Mouse (Mus musculus) T-helper 1 cell (primary cell): ENCODE results near the gene Cnksr1.
"Not testable (repeated sequence)": the region's sequence is repeated elsewhere in the genome, so short reads cannot be mapped to it uniquely, and the experiment has no call there.

Experiments used
- in situ Hi-C: fragments of 300-600 bp; cut with MboI, MseI; formaldehyde crosslinking; loops from one replicate; pipeline ENCODE4 v1.15.1; 2025; ENCODE audit warnings: high pct_unique_total_duplicates

Cnksr1 gene

GRCm38 (mm10) chr4:134238279-134238651 is at the start of gene Cnksr1:
TSS of gene Cnksr1 (minus strand) at chr4:134238399.
- in situ Hi-C loops: no loop called here

- in situ Hi-C loops: no loop called here
Measured at GRCm38 (mm10) chr4:134287575-134288025, 49.4 kb upstream of the Cnksr1 start, which contains the start of gene Pdik1l. TSS of gene Pdik1l (minus strand) at chr4:134287895.

DNA sequence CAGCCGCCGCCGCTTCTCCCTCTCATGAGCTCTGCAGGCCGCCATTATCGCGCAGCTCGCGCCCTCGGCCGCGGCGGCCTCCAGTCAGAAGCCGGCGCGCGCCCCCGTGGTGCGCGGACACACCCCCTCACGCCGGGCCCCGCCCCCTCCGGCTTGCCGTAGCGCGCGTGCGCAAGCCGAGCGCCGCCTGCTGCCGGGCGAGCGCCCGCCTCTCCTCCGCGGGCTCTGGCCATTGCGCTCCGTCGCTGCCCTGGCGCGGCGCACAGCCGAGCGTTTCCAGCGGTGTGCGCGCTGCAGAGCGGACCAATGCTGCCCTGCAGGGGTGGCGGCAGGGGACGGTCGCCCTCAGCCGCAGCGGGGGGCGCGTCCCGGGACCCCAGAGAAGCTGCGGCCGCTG is 49.0 kb upstream of the Cnksr1 start:
- in situ Hi-C loops: no loop called here

DNA sequence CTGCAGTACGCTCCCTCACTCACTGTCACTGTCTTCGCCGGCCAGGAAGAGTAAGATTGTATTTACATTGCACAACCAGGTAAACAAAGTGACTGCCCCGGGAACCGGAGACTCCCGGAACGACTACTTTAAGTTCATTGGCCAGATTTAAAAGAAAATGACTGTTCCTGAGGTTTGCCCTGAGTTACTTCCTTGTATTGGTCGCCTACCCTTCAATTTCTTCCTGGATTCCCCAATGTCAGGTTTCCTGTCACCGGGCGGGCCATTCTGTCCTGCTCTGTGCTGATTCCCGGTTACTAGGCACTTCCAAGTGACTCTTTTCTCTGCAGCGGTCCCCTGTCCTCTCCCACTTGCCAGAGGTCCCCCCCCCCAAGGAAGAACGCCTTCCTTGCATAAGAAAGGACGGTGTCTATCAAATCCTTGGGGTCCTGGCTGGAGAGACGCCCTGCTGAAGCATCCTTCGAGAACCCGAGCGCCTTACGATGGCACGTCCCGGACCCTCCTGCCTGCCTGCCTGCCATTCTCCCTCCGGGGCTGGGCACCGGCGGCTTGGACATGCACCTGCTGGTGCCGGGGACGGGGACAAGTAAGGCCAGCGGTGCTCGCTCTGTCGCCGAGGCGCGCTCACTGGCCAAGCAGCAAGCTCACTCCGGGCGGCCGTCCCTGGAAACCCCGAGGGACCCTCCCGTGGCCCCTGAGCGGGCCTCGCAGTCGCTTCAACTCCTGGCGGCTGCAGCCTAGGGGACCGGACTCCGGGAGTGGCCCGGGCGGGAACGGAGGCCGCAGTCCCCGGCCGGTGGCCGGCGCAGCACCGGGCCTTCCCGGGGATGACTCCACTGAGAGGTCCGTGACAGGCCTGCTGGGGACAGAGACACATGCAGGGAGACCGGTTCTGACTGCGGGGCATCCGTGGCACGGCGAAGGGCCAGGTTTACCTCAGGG is 48.3 kb upstream of the Cnksr1 start:
- in situ Hi-C loops: no loop called here

GRCm38 (mm10) chr4:134284942-134285341 is 46.7 kb upstream of the Cnksr1 start:
- in situ Hi-C loops: no loop called here

GRCm38 (mm10) chr4:134273417-134274345 is 35.5 kb upstream of the Cnksr1 start:
- in situ Hi-C loops: no loop called here

DNA sequence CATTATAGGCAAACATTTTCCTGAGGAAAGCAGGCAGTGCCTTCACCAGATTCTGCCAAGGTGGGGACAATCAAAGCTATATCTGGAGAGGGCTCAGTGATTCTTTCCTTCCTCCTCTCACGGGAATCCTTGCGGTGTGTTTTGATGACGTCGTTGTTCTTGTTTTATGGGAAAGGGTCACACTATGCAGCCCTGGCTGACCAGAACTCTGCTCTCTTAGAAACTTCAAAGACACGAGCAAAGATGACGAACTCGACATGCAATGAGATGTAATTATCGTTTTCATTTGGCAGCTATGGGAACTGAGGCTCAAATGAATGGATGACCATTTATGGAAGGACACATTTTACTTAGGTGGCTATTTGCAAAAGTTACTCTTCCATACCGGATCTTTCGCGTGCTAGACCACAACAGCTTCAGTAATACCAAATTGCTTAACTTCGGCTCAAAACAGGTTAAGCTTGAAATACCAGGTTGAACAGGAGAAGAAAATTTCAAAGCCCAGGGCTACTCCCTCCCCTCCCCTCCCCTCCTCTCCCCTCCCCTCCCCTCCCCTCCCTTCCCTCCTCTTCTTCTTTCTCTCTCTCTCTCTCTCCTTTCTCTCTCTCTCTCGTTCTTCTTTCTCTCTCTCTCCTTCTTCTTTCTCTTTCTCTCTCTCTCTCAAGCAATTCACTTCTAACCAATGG is 34.7 kb upstream of the Cnksr1 start:
- in situ Hi-C loops: no loop called here

DNA sequence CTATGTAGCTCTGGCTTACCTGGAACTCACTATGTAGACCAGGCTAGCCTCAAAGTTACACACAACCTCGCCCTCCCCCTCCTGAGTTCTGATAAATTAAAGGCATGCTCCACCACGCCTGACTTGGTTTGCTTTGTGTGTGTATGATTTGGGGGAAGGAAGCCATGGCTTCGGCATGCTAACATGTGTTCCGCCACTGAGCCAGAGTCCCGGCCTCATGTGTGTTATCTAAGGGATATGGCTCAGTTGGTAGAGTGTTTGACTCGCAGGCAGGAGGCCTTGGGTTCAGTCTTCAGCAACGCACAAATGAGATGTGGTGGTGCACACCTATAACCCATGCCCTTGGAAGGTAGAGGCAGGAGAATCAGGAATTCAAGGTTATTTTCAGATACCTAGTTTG is 33.8 kb upstream of the Cnksr1 start:
- in situ Hi-C loops: no loop called here

DNA sequence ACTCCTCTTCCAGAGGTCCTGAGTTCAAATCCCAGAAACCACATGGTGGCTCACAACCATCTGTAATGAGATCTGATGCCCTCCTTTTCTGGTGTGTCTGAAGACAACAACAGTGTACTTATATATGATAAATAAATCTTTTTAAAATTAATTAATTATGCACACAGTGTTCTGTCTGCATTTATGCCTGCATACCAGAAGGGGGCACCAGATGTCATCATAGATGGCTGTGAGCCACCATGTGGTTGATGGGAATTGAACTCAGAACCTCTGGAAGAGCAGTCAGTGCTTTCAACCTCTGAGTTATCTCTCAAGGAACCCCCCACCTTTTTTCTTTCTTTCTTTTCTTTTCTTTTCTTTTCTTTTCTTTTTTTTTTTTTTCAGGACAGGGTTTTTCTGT is 31.4 kb upstream of the Cnksr1 start:
- in situ Hi-C loops: not testable (repeated sequence)

- in situ Hi-C loops: no loop called here
Measured at GRCm38 (mm10) chr4:134268102-134268655, 30.0 kb upstream of the Cnksr1 start.

GRCm38 (mm10) chr4:134265860-134266585 is 27.8 kb upstream of the Cnksr1 start:
- in situ Hi-C loops: no loop called here

DNA sequence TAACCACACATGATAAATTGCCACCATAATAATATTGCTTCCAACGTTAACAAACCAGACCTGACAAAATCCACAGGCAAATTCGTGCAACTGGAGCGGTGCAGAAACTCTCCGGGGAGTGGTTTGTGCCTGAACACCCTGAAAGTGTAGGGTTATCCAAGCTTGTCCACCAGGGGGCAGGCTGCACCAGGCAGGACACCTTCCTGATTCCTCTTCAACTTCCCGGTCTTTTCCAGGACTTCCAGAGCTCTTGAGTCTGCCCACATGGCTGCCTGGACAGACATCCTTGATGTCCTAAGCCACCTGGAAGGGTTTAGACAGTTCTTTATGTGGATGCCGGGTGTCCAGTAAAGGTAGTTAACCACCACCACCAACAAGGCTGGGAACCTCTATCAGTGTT is 25.0 kb upstream of the Cnksr1 start:
- in situ Hi-C loops: no loop called here

DNA sequence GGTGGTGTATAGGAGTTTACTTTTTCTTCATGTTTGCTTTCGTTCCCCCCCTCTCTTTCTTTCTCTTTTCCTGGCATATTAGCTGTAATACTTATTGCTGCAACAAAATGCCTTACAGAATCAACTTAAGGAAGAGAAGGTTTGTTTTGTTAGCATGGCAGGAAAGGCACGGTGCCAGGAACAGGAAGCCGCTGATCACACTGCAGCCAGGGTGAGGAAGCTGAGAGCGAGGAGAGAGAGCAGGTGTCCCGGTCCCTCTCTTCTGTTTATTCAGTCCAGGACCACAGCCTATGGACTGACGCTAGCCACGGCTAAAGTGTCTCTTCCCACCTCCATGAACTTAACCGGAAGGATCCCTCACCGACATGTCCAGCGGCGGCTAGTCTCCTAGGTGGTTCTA is 20.2 kb upstream of the Cnksr1 start:
- in situ Hi-C loops: no loop called here

DNA sequence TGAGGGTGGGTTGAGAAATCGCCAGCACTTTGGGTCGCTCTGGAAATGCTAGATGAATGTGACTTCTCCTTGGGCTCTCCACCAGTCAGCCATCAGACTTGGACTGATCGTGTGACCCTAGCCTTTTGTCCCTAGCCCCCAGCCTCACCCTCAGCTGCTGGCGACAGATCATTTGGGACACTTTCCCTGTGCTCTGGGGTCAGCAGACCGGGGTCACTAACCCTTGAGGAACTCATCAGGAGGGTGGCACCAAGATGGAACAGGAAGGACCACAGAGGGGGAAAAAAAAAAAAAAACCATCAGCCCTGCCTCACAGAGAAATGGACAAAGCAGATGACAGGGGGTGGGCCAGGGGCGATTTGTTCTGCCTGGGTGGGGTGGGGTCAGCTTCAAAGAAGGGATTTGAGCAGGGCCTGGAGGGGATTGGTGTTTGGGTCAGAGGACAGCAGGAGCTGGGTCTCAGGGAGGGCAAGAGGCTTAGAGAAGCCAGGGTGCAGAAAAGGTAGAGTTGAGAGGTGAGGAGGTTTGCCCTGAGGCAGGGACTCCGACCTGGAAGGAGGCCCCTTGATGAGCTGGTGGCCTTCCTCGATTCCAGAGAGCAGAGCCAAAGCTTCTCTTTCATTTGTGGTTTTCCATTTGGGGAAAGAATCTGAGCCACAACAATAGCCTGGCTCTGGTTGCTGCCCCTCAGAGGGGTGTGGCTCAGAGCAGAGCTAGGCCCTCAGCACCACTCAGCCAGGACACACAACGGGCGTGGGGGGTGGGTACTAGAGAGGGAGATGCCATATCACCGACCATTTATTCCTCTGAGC is 19.2 kb upstream of the Cnksr1 start:
- in situ Hi-C loops: no loop called here

DNA sequence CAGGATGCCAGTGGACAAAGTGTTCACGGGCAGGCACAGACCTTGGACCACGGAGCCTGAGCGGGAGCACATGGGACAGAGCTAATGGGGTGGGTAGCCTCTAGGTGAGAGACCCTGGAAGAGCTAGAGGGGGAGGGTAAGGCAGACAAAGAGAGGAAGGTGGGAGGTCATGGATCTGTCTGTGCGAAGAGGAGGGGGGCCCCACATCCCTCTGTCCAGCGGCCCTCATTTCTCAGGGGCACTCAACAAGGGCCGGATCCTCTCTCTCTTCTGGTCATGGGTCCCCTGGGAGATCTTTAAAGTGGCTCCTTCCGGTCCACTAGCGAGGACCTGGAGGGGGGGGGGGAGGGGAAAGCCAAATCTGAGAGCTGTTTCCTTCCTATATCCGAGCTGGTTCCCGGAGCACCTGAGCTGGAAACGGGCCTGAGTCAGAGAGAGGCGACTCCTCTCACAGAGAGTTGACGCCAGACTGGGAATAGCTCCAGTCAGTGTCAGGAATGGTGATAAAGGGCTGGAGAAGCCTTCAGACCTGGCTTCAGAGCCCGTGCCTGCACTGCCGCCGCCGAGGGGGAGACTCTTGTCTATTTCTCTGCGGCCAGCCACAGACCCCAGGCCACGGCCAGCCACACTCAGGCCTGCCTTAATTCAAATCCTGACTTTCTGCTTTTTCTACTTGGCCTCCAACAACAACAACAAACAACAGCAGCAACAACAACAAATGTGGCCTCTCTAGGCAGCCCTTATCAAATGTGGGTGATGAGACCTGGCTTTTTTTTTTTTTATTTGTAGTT is 18.4 kb upstream of the Cnksr1 start:
- in situ Hi-C loops: no loop called here

- in situ Hi-C loops: no loop called here
Measured at GRCm38 (mm10) chr4:134255854-134256253, 17.7 kb upstream of the Cnksr1 start.

DNA sequence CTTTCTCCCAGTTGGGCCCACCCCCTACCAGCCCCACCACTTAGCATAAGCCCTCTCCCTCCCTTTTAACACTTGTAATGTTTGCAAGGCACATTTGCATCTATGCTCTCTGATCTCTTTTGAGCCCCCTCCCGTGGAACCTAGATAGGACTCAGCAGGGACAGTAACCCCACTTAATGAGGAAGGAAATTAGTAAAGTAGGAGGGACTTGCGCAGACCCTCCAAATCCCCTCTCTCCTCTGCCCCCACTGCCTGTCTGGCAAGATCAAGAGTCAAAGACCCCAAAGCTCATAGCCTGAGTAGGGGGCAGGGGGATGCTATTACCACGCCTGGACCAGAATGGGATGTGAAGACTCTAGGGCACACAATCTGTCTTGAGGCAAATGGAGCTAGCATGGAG is 16.6 kb upstream of the Cnksr1 start:
- in situ Hi-C loops: no loop called here

GRCm38 (mm10) chr4:134253722-134254324 is 15.6 kb upstream of the Cnksr1 start, which contains the start of gene Grrp1:
TSS of gene Grrp1 (minus strand) at chr4:134254106.
- in situ Hi-C loops: no loop called here
